Mouse (Mus musculus) megakaryocyte, embryonic 14.5 days (primary cell): ENCODE data around the gene Camk2b. TPM values are rescaled to one million over a fixed set of nuclear protein-coding genes. Genes with fewer than 3 reads are reported as not detected.
A peak's percentile ranks its signal among the peaks of the same experiment; 100 is the strongest.
"Not testable (repeated sequence)": the region's sequence is repeated elsewhere in the genome, so short reads cannot be mapped to it uniquely, and the experiment has no call there.

ENCODE experiments used
- H3K27me3 ChIP-seq: replicated peaks from 2 replicates; pipeline ENCODE3; 2012; ENCODE audit warnings: inconsistent platforms
- H3K36me3 ChIP-seq: replicated peaks from 2 replicates; pipeline ENCODE3; 2012; ENCODE audit warnings: low read length, inconsistent platforms, mixed read lengths
- H3K4me1 ChIP-seq: 2 replicates; pipeline ENCODE4 v1.6.1; 2012; ENCODE audit warnings: inconsistent platforms
- H3K4me3 ChIP-seq: replicated peaks from 2 replicates; pipeline ENCODE3; 2012; ENCODE audit warnings: moderate library complexity, mild to moderate bottlenecking, inconsistent platforms
- H3K9me3 ChIP-seq: 2 replicates; pipeline ENCODE4 v1.6.1; 2012; ENCODE audit warnings: inconsistent platforms
- FLI1 ChIP-seq: IDR thresholded peaks from 2 replicates; pipeline ENCODE4 v1.6.1; 2012; ENCODE audit warnings: low read length, inconsistent platforms, mixed read lengths
- GATA1 ChIP-seq: IDR thresholded peaks from 3 replicates; pipeline ENCODE4 v1.6.1; 2012; ENCODE audit warnings: mixed read lengths, low read length, inconsistent platforms, borderline replicate concordance
- polyA plus RNA-seq: library from polyadenylated mRNA; stranded (reverse); fragments of >175 nt; gene quantifications from 2 replicates; pipeline ENCODE4 v1.2.3, GENCODE M21; 2012; ENCODE audit warnings: low replicate concordance; ENCODE audit not compliant: insufficient read depth

Gene Camk2b
- polyA plus RNA-seq, 1 experiment = 0.11 TPM

GRCm38 (mm10) chr11:6017484-6018140 is 48.5 kb downstream of the Camk2b start:
- Histone ChIP-seq H3K4me1 (peaks cover 3% of the 10 kb centered on the region; the same call in 1 of the 2 replicates), H3K27me3 (peaks cover 59% of the 10 kb centered on the region), H3K36me3 (no peaks in the 10 kb centered on the region), H3K9me3 (no peaks in the 10 kb centered on the region), H3K4me3 (no peak overlapping the region)
- no peak for TF ChIP-seq FLI1
- no peak for TF ChIP-seq GATA1

DNA sequence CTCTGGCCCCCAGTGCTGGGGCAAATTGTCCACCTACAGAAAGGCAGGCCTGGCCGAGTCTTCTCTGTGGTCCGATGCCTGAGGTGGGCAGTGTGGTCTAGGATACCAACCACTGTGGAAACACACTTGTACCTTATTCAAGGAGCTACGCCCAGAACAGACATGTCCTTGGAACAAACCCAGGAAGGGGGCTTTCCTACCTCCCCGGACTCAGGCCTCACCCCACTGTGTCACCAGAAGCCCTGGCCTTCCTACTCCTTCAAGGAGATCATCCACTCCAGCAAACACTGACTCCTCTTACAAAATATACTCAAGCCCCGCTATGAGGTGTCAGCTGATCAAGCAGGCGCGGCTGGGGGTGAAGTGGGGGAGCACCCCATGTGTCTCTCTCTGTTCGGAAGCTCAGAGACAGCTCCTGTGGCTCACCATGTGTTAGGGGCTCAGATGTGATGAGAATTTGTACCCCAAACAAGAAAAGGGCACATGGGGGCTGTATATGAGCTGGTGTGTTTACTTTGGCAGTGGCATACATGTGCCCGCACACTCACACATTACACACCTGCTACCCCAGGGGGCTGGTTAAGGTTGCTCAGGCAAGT is 49.3 kb downstream of the Camk2b start:
- TF ChIP-seq GATA1 = no peak
- TF ChIP-seq FLI1 = no peak
- H3K4me3 ChIP-seq = no peak overlapping the region
- H3K36me3 ChIP-seq = no peaks in the 10 kb centered on the region
- H3K9me3 ChIP-seq = peaks cover 3% of the 10 kb centered on the region
- H3K4me1 ChIP-seq = peaks cover 3% of the 10 kb centered on the region; the same call in 1 of the 2 replicates
- H3K27me3 ChIP-seq = peaks cover 54% of the 10 kb centered on the region

GRCm38 (mm10) chr11:6016368-6016767 is 49.8 kb downstream of the Camk2b start:
- Histone ChIP-seq H3K9me3 (peaks cover 5% of the 10 kb centered on the region), H3K27me3 (peaks cover 52% of the 10 kb centered on the region), H3K4me3 (no peak overlapping the region), H3K4me1 (peaks cover 3% of the 10 kb centered on the region; the same call in 1 of the 2 replicates), H3K36me3 (no peaks in the 10 kb centered on the region)
- no peak for TF ChIP-seq FLI1
- TF ChIP-seq GATA1 = no peak

DNA sequence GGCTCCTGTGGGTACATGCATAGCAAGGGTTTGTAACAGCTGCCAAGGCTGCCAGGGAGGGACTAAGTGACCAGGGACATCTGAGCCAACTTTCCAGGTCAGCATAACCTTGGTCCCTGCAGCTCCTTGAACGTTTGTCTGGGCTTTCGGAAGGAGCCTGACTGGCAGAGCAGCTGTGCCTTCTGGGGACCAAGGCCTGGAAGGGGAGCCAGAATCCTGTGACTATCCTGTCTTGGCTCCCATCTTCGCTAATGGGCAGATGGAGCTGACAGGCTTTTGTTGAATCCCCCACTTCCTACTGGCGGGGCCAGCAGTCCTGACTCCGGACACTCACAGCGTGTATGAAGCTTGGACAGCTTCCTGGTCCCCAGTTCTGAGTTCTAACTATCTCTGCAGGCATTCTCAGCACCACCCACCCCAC is 51.1 kb downstream of the Camk2b start:
- H3K9me3 ChIP-seq = peaks cover 5% of the 10 kb centered on the region
- peaks cover 39% of the 10 kb centered on the region for H3K27me3 ChIP-seq
- H3K4me1 ChIP-seq = peaks cover 3% of the 10 kb centered on the region; the same call in 1 of the 2 replicates
- no peak overlapping the region for H3K4me3 ChIP-seq
- no peak for TF ChIP-seq FLI1
- no peak for TF ChIP-seq GATA1
- H3K36me3 ChIP-seq = no peaks in the 10 kb centered on the region

- H3K36me3 ChIP-seq = peaks cover 2% of the 10 kb centered on the region
- H3K9me3 ChIP-seq = peaks cover 8% of the 10 kb centered on the region
- peaks cover 2% of the 10 kb centered on the region; the same call in 1 of the 2 replicates for H3K4me1 ChIP-seq
- no peak overlapping the region for H3K4me3 ChIP-seq
- peaks cover 26% of the 10 kb centered on the region for H3K27me3 ChIP-seq
- no peak for TF ChIP-seq GATA1
- no peak for TF ChIP-seq FLI1
Observed at GRCm38 (mm10) chr11:6013359-6013758, 52.8 kb downstream of the Camk2b start.

- Histone ChIP-seq H3K27me3 (peaks cover 15% of the 10 kb centered on the region), H3K9me3 (peaks cover 8% of the 10 kb centered on the region), H3K36me3 (peaks cover 2% of the 10 kb centered on the region), H3K4me1 (no peaks in the 10 kb centered on the region), H3K4me3 (peak overlapping the region; percentile 6)
- no peak for TF ChIP-seq GATA1
- TF ChIP-seq FLI1 = no peak
Observed at GRCm38 (mm10) chr11:6011879-6012278, 54.3 kb downstream of the Camk2b start.

- H3K9me3 ChIP-seq, H3K4me1 ChIP-seq, H3K36me3 ChIP-seq, H3K4me3 ChIP-seq: not testable (repeated sequence)
- peaks cover 15% of the 10 kb centered on the region for H3K27me3 ChIP-seq
Observed at GRCm38 (mm10) chr11:6010751-6011482, 55.2 kb downstream of the Camk2b start.

DNA sequence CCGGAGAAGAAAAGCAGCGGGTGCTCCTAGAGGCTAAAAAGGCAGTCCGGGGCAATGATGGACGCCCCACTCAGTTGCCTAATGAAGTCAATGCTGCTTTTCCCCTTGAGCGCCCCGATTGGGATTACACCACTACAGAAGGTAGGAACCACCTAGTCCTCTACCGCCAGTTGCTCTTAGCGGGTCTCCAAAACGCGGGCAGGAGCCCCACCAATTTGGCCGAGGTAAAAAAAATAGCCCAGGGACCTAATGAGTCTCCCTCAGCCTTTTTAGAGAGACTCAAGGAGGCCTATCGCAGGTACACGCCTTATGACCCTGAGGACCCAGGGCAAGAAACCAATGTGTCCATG is 58.4 kb downstream of the Camk2b start:
- not testable (repeated sequence) for H3K36me3 ChIP-seq

DNA sequence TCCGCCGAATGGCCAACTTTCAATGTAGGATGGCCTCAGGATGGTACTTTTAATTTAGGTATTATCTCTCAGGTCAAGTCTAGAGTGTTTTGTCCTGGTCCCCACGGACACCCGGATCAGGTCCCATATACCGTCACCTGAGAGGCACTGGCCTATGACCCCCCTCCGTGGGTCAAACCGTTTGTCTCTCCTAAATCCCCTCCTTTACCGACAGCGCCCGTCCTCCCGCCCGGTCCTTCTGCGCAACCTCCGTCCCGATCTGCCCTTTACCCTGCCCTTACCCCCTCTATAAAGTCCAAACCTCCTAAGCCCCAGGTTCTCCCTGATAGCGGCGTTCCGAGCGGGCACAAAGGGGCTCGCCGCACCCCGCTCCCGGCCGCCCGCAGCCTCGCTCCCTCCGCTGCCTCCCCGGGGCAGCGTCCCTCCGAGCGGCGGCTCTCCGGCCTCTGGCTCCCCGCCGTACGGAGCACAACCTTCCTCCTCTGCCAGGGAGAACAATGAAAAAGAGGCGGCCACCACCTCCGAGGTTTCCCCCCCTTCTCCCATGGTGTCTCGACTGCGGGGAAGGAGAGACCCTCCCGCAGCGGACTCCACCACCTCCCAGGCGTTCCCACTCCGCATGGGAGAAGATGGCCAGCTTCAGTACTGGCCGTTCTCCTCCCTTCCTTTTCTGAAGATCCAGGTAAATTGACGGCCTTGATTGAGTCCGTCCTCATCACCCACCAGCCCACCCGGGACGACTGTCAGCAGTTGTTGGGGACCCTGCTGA is 59.0 kb downstream of the Camk2b start:
- peaks cover 20% of the 10 kb centered on the region for H3K27me3 ChIP-seq
- H3K9me3 ChIP-seq, H3K36me3 ChIP-seq, H3K4me1 ChIP-seq: not testable (repeated sequence)
- peak overlapping the region; percentile 74 for H3K4me3 ChIP-seq

More for the DNA sequence above, 58.4 kb downstream of the Camk2b start:
- H3K4me1 ChIP-seq, H3K9me3 ChIP-seq, H3K4me3 ChIP-seq: not testable (repeated sequence)
- peaks cover 16% of the 10 kb centered on the region for H3K27me3 ChIP-seq

GRCm38 (mm10) chr11:6006351-6007009 is 59.7 kb downstream of the Camk2b start:
- not testable (repeated sequence) for H3K36me3 ChIP-seq, H3K4me3 ChIP-seq, H3K4me1 ChIP-seq, H3K9me3 ChIP-seq
- H3K27me3 ChIP-seq = peaks cover 21% of the 10 kb centered on the region

GRCm38 (mm10) chr11:6005374-6006043 is 60.7 kb downstream of the Camk2b start:
- not testable (repeated sequence) for H3K36me3 ChIP-seq, H3K4me3 ChIP-seq
- peaks cover 23% of the 10 kb centered on the region for H3K27me3 ChIP-seq

More at GRCm38 (mm10) chr11:6005374-6006043, 60.7 kb downstream of the Camk2b start:
- H3K4me1 ChIP-seq, H3K9me3 ChIP-seq: not testable (repeated sequence)
